Mouse (Mus musculus): ENCODE data around the gene Espn.

DNA sequence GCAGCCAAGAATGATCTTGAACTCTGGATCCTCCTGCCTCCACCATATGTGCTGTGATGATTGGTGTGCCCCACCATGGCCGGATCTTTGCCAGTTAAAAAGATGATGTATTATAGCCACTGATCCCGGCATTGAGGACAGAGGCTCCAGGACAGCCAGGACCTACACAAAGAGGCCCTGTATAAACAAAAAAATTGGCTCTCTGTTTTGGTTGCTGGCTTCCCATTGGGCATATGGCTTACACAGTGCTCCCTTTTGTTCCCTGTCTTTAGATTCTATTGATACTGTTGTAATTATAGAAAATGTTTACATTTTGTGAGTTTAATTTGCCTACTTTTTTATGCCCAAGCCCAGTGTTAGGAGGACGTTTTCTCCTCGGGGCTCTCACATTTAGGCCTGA is 40.4 kb upstream of the Espn start:
- TF ChIP-seq GATA1 (IDR thresholded peaks at IDR 0.05; ENCODE audit: borderline replicate concordance, low read length) = no peak
- no peak for TF ChIP-seq FLI1 (IDR thresholded peaks at IDR 0.05; ENCODE audit: low read length)

All from megakaryocyte, embryonic 14.5 days (primary cell).